Mouse (Mus musculus) heart, adult 11 months (tissue): Measurements from ENCODE around the gene Cep68.
A peak's percentile ranks its signal among the peaks of the same experiment; 100 is the strongest.

ENCODE experiments used
- DNase-seq: peaks from one replicate; pipeline ENCODE4 v3.0.0; 2022

Gene Cep68

GRCm38 (mm10) chr11:20249296-20250110 lies at the start of gene Cep68:
Cep68 (minus strand) TSS chr11:20249429.
- peak; percentile 100 for DNase-seq

DNA sequence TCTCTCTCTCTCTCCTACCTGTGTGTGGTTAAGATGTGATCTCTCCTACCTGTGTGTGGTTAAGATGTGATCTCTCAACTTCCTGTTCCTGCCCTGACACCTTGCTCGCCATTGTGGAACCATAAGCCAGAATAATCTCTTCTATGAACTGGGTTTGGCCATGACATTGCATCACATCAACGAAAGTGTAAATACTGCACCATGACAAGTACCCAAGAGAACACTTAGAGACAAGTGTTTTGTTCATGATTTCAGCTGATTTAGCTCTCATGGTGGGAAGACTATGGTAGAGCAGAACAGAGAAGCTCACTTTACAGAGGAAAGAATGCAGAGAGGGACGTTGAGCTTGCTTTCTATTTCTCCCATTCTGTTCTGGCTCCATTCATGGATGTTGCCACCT lies 35.2 kb upstream of the Cep68 start:
- no peak for DNase-seq

GRCm38 (mm10) chr11:20282601-20283219 lies 33.5 kb upstream of the Cep68 start:
- DNase-seq, result no peak

GRCm38 (mm10) chr11:20280982-20281381 lies 31.8 kb upstream of the Cep68 start:
- DNase-seq, result no peak

- DNase-seq, result no peak
These were observed 29.5 kb upstream of the Cep68 start for GRCm38 (mm10) chr11:20278702-20279101.

- DNase-seq, result no peak
These were observed 27.9 kb upstream of the Cep68 start for GRCm38 (mm10) chr11:20277106-20277505.

DNA sequence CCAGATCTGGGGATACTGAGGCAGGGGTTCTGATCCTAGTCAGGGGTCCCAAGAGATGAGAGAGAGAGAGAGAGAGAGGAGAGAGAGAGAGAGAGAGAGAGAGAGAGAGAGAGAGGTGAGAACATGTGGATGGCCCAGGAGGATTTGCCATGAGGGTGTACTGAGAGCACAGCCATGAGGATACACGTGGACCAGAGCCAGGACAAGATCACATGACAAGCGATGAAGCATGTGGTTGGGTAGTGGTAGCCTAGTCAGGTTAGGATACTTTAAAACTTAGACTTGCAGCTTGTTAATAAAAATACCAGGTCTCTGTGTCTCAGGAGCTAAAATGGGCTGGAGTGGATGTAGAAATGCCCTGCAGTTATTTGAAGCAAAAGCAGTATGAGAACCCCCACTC lies 26.7 kb upstream of the Cep68 start:
- DNase-seq, result no peak

DNA sequence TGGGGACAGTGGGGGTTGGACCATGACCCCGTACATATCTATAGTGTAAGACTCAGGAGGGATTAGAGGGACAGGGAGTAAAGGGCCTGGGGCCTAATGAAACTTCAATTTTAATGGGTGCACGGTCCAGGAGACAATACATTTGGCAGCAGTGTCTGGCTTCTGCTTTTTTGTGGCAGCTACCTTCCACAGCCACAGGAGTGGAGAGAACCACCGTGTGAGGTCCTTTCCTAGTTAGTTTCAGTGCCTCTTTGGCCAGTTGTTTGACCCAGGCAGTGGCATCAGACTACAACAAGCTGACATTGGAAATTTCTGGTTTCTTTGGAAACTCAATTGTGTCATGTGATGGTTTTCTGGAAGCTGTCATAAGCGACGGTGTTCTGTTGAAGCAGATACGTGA lies 20.7 kb upstream of the Cep68 start:
- no peak for DNase-seq

DNA sequence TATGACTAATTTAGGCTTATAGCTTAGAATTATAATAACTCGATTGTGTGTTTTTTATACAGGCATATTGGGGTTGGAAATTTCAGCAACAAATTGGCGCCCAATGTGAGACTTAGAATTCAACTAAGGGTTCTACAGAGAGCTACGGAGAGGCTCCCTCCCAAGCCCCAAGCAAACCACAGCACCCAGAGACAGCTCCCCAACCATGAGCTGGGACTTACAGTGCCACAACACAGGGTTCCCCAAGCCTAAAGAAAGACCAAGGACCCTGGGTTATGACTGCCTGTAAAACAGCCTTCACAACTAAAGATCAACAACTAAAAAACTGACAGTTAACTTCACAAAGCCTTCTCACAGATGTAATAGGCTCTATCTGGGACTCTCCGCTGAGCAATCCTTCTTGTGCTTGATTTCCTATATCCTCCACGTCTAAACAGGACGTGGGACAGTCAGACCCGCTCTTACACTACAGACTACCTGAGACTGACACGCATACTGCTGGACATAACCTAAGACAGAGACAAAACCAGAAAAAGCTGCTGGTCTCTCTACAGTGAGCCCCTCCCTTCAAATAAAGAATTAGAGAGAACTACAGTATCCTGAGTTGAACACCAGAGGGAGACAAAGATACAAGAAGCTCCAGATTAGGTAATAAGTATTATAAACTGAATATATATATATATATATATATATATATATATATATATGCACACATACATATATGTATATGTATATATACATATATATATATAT lies 13.6 kb upstream of the Cep68 start:
- DNase-seq, result peak; percentile 63

DNA sequence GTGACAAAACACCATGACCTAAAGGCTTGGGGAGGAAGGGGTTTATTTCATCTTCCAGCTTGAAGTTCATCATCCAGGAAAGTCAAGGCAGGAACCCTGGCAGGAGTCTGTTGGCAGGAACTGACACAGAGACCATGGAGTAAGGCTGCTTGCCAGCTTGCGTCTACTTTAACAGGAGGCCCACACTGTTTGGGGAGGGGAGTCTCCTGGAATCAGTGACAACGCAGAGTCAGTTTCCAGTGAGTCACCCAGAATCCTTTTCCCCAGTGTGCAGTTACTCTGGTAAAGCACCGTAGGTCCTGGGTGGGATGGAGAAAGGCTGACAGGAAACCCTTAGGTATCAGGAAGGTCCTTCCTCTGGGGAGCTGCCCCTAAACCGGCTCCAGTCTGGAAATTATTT lies 5.6 kb upstream of the Cep68 start:
- peak; percentile 58 for DNase-seq

GRCm38 (mm10) chr11:20253088-20253487 lies 3.9 kb upstream of the Cep68 start:
- peak; percentile 44 for DNase-seq

DNA sequence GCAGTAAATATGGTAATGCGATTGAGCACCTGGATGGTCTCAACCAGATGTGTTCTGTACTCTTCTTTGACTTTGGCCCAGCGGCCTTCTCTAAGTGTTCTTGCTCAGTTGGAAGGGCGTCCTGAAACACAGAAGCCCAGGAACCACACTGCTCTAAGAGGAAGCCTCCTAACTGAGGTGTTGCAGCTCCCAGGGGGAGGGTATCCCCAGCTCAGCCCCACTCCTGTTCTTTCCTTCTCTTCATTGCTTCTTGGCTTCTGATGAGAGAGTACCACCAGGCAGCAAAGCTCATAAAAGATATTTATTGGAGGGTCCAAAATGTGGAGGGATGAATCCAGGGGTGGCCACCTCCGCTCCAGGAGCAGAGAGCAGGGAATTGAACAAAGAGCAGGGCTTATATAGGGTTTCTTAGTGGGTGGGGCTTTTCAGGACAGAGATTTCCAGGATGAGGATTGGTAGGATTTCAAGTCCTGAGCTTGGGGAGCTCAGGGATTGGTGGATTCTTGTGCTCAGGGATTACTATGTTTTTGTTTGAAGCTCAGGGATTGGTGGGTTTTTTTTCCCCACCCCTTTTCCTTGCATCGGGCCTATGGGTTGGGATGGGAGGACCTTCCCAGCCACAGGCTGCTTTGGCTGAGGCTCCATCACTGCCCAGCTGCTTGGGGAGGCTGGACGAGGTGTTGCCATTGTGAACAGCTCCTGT lies 1.4 kb upstream of the Cep68 start:
- peak; percentile 79 for DNase-seq

DNA sequence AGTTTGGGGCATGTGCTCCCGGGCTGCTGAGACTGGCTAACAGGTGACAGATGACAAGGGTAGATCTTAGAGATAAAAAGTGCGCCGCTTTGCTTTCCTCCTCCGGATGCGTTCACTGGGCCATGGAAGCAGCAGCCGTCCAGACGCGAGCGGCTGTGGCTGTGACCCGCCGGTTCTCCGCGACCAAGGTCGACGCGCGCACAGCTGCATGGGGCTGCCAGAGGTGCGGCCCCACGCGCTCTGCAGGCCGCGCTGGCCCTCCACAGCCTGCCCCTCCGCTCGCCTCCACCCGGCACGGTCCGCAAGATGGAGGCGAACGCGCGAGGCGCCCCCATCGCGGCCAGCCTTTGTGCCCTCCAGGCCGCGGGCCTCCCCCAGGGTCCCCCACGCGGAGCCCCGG lies 389 bp downstream of the Cep68 start:
- no peak for DNase-seq

GRCm38 (mm10) chr11:20248277-20248676 lies 952 bp downstream of the Cep68 start:
- peak; percentile 93 for DNase-seq

DNA sequence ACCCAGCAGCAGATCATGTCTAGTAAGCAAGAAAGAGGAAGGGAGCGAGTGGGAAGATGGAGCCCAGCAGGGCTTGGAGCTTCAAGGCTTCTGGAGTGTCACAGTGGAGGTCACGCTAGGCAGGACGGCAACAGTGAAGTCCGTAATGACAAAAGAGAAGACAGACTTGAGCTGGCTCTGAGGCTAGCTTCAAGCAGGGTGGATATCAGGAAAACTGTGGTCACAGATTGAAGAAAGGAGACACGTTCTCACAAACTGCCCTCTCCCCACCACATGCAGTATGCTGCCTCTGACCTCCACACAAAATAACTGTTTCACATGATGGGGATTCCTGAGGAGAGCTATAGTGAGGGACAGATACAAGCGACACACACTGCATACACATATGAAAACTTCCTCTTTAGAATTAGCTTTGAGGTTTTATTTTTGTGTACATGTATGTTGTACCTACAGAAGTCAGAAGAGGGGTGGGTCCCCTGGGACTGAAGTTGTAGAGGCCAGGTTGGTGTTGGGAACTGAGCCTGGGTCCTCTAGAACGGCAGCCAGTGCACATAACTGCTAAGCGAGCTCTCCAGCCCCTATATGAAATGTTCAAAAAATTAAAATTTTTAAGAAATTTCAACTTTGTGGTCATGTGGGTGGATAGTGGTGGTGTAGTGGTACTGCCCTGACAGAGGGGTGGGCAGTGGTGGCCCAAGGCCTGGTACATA lies 1.9 kb downstream of the Cep68 start:
- DNase-seq, result peak; percentile 84

DNA sequence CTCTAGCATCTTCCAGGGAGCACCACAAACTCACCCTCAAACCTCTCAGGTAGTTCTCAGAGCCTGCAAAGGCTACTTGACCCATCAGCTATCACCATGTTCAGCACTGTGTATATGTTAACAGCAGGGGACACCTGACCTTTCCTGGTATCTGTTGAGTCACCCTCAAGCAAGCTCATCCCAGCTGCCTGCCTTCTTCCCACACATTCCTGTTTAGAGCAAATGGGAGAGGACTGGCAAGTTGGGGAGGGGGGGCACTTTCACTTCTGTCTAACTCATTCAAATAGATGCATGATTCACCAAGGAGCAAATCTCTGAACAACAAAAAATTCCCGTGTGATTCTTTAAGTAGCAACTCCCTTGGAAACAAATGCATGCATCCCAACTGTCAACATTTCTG lies 2.6 kb downstream of the Cep68 start:
- no peak for DNase-seq

DNA sequence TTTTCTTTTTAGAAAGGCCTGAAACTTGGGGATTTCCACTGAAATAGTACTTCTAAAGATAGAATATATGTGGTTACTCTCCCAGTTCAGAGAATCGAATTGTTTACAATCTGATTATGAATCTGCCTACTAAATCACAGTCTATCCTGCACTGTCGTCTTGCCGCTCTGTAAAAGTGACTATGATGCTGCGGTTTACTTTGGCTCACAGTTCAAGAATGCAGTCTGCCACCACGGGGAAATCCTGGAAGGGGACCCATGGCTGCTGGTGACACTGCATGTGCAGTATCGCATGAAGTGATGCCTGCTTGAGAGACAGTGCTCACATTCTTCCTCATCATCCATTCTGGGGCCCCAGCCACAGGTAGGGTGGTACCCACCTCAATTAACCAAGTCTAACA lies 3.9 kb downstream of the Cep68 start:
- peak; percentile 55 for DNase-seq

- DNase-seq, result peak; percentile 89
These were observed 4.6 kb downstream of the Cep68 start for GRCm38 (mm10) chr11:20244336-20245290.

DNA sequence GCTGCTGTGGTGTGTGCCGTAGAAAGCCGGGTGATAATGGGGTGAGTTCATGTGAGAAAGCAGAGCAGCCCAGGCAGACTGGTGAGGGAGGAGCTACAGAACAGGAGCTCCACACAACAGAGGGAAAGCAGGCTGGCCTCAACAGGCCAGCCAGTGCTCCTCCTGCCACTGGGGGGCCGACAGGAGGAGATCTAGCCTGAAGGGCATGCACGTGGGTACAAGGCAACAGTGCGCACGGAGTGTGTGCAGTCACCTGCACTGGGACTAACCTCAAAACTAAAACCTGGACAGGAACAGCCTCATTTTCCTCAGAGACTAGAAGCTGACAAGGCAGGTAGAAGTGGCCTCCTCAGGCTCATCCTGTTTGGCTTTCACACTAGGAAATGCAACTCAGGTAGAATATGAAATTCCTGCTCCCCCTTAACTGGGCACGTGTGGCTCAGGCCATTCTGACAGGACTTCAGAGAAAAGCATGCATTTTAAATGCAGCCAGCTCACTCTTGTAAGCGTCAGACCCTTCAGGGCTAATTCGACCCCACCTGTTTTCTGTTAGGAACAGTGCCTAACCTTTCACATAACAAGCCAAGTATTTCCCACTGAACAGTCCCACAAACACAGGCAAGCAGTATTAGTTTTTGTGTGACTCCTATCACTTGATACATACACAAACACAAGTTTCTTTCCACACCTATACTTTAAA lies 5.9 kb downstream of the Cep68 start:
- DNase-seq, result peak; percentile 94

DNA sequence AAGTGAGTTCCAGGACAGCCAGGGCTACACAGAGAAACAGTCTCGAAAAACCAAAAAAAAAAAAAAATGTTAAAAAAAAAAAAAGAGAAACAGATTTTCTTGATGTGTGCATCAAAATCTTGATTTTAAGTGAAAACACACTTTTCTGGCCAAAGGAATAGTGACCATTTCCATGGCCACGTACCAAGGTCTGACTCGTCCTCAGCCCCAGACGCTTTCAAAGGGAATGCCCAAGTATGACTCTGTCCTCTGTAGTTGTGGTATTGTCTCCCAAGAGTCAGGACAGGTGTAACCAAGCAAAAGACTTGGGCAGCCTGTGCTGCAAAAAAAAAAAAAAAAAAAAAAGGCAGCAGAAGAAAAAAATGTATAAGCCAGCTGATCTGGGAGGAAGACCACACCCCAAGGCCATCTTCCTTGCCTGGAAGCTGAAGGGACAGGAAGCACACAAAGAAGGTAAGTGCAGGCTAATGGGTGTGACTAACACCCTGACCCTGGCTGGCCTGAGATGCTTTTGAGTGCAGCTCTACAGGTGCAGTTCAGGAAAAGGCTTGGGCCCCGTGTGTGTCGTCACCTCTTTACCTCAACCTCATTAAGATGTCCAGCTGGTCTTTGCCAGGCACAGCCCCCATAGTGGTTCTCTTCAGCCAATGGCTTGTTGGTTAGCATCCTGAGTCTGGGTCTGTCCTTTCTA lies 6.7 kb downstream of the Cep68 start:
- DNase-seq, result peak; percentile 94
